Mouse (Mus musculus) right cerebral cortex, adult 2 months (tissue): Measurements from ENCODE around the gene Lrba.

Experiments used
- DNase-seq, 2 experiments: peaks; one replicate each; pipeline ENCODE4 v3.0.0; 2021 to 2022; ENCODE audit warnings: low spot score in 2 of 2

Lrba gene

DNA sequence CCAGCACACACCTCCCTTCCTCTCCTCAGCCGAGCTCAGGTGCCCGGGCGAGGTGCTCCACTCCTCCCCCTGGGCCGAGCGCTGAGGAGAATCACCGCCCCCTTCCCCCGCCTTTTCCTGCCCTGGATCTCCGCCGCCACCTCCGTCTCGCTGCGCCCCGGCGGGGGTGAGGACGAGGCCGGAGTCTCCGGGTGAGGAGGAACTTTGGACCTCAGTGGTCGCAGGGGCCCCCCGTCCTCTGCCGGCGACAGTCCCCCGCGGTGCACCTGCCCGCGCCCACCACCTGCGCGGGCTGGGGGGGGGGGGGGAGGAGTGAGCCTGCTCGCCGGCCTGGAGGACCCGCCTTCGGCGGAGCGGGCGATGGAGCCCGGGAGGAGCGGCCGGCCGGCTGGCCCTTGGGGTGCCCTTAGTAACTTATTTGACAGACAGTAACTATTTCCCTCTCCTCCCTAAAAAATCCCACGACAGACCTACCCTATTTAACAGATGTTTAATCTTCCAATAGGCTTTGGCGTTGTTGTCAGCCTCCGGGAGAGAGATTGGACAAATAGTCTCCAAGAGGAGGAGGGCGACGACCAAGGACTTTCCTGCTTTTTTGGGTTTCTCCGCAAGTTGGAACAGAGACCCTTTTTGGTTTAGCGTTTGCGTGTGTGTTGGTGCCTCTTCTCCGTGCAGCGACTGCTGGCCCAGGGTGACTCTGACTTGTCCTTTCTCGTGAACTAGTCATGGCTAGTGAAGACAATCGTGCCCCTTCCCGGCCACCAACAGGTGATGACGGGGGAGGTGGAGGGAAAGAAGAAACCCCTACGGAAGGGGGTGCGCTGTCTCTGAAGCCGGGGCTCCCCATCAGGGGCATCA, at the start of gene Lrba:
Lrba (plus strand) TSS at position 117 of the 858 bp plus-strand sequence.
- peak; percentile 67 to 72 for DNase-seq

DNA sequence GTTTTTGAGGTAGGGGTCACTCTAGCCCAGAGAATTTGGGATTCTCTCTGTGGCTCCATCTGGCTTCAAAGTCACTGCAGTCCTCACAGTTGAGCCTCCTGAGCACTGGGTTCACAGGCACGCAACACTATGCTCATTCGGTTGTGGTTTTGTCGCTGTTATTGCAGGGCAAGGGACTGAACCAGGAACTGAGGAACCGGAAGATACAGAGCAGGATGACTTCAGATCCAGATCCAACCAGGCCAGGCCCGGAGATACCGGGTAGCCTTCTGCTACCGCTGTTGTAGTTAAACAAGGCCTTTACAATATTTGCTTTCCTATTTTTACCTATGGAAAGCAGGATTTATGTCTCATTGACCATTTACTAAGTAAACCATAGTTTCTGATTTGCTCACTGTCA, 44.8 kb upstream of the Lrba start:
- no peak for DNase-seq

DNA sequence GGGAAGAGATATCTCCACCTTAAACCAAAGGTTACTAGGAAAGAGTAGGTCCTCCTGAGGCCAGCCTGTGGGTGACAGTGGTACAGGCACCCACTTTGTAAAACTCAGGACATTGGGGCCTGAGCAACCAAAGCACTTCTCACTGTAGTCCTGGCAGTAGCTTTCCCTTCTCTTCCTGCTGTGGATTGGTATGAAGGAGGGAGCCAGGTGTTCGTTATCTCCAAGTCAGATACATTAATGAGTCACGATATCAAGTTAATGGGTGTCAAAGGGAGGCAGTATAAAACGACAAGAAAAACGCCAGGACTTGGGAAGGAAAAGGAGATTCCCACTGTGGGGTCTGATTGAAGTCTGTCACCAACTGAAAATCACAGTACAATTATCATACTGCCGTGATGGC, 43.4 kb upstream of the Lrba start:
- no peak for DNase-seq

DNA sequence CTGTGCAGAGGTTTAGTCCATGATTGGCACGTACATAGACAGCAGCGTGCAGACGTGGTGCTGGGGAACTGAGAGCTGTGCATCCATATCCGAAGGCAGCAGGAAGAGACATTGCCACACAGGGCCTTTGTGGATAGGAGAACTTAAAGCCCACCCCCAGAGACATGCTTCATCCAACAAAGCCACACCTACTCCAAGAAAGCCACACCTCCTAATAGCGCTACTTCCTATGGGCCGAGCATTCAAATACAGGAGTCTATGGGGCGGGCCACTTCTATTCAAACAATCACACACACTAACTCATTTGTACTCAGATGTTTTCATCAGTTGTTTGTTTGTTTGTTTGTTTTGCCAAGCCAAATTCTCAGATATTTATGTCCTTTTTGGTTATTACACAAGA, 39.9 kb upstream of the Lrba start:
- no peak for DNase-seq

DNA sequence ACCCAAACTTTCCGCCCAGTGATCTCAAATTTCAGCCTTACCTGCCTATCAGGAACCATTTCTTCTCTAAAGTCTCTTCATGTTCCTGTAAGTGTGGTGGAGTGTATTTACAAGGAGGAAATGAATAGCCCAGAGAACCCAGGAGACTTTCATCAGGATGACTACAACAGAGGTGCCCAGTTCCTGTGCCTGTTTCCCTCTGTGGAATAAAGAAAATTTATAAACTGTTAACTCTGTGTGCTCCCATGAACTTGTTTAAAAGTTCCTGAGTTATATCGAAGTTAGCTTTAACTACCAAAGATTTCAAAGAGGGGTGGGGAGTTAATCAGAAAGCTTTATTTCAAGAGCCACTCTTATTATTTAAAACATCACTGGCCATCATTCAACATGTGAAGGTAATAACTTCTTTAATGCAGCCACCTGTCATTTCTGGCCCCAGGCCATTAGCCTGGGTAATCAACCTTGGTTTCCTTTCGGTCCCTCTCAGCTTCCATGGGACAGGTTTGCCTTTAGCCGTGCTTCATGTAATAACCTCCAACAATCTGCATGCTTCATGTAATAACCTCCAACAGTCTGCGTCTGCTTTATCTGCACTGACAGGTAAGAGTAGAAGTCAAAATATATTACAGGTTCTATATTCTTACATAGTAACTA, 36.6 kb upstream of the Lrba start:
- DNase-seq: no peak

DNA sequence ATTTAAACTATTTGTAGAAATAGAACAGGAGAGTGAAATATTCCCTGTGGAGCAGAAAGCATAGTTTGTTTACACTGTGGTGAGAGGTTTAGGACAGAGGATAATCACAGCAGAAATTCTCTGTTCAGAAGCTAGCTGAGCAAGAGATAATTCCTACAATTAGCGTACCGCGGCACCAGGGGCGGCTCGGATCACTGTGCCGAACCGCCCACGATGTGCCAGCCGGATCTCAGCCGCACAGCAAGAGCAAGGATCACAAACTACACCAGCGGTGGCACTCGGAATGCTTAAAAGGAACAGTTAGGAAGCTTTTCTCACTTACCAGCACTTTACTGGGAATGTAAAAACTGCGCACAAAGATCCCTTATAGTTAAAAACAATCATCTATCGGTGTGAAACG, 28.5 kb upstream of the Lrba start:
- DNase-seq: peak; percentile 10 to 22

DNA sequence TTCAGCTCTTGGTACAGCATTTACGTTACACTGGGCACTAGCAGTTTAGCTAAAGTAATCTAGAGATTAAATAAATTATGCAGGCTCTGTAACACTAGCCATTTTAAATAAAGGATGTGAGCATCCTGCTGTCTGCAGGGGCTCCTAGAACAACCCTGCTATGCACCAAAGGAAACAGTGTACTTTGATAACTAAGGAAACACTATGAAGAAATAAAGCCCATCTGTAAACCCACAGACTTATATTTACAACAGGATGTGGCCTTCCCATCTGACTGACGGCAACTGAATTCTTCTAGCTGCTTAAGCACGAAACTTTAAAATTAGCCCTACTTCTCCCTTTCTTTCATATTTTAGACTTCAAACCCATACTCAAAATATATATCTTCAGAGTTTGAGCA, 28.0 kb upstream of the Lrba start:
- no peak for DNase-seq

DNA sequence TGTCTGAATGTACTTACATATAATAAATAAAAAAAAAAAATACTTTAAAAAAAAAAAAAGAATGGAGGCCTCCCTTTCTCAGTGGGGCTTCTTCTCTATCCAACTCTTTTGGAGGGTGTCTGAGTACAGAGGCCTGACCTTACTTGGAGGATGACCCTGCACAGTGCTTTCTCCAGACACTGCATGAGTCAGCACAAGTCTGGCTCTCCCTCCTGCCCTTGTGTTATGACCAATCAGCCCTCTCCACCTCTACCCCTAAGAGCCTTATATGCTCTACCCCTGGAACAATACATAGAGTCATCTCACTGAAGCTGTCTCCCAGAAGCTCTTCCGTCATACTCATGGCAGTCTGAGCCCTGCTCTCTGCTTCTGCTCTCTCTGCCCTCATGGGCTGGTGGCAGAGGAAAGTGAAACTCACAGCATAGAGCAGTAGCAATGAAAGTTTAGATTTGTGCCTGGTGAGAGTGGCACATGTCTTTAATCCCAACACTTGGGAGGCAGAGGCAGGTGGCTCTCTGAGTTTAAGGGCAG, 22.8 kb upstream of the Lrba start:
- no peak for DNase-seq

DNA sequence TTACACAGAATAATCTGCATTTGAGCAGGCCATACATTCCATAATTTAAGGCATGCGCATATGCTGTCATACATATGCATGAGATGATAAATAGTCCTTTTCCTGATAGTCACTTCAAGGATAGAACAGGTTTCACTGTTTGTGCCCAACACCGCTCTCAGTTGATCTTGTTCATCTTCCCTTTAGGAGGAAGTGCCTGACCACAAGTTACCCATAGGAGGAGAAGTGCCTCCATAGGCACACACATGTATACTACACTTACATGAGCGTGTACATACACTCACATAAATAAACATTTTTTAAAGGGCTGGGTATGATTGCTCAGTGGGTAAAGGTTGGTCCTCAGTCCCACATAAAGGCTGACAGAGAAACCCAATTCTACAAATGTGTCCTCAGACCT, 22.0 kb upstream of the Lrba start:
- no peak for DNase-seq

DNA sequence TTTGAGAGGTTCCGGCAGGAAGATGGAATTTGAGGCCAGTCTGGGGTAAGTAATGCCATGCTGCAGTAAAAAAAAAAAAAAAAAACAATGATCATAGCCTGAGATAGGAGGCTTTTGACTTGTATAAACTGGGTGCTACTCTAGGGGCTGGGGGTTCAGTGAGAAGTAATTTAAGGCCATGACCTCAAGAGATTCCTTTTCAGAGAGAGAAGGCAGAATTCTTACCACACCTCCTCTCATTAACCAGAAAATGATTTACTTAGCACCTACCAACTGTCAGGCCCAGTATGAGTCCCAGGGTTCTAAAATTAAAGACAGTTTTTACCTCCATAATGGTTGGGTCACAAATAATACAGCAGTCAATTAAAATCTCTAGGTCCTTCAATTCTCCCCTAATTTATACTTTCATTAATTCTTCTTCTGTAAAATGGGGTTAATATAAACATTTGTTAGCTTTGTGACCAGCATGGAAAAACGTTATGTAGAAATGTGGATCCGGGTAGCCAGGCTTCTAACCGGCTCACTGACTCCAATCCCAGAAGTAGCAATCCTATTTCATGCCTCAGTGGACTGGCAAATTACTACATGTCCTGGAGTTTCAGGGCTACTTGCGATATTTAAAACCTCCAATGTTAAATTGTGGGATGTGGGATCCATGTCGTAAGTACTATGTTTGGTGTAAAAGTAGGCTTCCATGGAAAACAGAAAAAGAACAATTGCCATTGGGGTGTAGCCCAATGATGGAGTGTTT, 19.7 kb upstream of the Lrba start:
- DNase-seq: no peak

DNA sequence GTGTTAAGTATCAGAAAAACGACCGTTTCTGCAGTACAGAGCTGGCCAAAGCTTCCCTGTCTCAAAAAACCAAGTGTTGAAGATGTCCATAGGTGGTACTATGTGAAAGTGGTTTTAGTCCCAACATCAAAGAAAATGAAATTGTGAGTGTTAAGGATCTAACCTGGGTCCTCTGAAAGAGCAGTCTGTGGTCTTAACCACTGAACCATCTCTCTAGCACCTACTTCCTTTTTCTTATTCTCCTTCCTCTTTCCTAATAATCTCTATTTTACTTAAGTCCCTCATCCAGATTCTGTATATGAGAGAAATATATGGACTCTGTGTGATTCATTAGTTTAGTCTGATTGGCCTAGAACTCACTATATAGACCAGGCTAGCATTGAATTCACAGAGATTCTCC, 17.9 kb upstream of the Lrba start:
- no peak for DNase-seq

DNA sequence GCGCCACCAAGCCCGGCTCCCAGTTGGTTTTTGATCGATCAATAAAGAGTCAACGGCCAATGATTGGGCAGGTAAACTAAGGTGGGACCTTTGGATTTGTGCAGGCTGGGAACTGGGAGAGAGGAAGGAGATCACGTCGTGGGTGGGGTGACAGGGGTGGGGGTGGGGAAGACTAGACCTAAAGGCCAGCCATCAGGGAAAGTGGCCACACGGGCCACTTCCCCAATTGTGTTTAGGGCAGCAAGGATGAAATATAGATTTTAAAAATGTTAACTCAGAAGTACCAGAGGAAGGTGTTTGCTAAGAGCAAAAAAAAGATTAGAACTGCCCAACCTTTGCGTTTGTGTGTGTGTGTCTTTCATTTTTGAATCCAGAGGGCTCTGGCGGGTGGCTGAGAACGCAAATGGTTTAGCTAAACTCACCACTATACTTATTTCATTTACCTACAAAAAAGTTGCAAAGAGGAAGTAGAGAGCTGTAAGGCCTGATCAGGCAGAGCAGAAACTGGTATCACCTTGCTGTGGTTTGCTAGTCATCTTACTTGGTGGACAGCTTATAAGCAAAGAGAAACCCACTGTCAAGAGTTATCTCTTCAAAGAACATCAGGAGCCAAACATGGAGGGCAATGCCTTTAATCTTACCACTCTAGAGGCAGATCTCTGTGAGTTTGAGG, 14.1 kb upstream of the Lrba start:
- no peak for DNase-seq

DNA sequence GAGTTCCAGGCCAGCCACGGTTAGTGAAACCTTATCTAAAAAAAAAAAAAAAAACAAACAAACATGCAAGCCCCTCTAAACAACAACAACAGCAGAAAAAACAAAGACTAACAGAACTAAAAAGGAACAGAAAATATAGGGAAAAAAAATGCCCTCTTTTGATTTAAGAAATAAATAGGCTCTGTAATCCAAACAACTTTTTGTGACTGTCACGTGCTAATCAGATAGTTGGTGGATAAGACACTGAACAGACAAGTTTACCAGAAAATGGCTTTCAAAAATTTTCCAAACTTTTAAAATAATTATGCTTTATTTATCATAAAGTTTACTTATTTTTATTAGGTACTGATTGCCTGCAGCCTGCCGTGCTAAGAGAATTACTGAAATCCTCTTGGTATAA, 13.5 kb upstream of the Lrba start:
- DNase-seq: no peak

DNA sequence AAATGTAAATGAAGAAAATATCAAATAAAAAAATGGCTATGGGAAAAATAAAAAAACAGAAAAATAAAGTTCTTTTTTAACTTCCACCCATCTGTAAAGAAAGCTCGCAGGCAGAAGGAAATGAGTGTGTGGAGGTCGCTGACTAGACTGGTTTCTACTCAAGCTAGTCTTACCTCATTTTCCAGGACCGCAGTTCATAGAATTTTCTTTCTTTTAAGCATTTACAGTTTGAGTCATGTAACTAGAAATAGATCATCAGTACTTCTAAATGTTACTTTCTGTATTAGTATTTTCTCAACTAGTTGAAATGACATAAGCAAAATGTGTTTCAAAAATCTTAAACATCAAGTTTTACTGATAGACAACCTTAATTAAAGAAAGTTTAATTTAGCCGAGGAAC, 10.2 kb upstream of the Lrba start:
- DNase-seq: no peak

DNA sequence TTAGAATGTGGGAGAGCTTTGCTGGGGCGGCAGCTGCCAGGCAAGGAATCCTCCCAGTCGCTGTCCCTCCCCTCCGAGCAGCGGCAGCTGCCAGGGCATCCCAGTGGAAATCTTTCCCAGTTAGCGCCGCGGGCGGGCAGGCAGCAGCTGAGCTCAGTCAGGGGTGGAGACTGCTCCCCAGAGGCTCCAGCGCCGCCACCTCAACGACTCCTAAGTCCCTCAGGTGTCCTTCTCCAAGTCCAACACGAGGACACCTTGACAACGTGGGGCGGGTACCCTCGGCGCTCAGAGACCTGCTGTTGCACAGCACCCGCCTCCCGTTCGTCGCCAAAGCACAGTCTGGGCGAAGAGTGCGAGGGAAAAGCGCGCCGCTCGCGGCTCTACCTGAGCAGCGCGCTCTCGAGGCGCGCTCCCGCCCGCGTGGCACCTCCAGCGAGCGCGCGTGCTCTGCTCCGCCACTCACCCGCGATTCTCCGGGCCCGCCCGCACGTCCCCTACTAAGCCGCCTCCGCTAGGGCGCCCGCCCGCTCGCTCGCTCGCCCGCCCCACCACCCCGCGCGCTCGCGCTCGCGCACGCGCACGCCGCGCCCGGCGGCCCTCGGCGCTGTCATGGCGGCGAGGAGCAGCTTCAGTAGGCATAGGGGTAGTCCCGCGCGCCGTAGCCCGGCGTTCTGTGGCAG, 706 bp upstream of the Lrba start:
- peak; percentile 82 to 84 for DNase-seq

DNA sequence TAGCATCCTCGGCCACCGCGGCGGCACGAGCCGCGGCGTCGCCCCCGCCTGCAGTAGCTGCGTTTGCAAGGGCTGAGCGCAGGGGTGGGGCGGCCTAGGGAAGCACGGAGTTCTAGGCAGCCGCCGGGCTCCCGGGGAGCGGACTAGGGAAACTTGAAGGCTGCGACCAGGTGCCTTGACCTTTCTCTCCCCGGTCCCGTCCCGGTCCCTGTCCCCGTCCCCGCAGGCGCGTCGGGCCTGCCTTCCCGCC, 241 bp upstream of the Lrba start:
- no peak for DNase-seq

DNA sequence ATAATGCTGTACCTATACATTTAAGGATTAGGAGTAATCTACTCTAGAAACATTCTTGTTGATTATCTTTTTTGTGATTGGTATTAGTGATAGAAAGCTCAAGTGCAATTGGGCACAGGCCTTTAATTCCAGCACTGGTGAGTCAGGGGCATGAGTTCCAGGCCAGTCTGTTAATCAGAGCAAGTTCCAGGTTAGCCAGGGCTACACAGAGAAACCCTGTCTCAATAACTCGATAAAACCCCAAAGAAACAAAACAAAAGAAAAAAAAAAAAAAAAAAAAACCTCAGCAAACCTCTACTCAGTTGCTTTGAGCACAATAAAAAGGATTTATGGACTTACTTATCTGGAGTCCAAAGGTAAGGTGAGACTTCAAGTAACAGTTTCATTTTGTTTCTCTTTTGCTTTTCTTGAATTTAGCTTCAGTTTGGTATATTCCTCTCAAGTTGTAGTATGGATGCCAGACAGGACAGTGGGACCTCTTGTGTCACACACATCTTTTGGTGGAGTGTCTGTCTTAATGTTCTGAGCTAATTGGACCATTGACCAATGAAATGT, 7.1 kb downstream of the Lrba start:
- DNase-seq: no peak

DNA sequence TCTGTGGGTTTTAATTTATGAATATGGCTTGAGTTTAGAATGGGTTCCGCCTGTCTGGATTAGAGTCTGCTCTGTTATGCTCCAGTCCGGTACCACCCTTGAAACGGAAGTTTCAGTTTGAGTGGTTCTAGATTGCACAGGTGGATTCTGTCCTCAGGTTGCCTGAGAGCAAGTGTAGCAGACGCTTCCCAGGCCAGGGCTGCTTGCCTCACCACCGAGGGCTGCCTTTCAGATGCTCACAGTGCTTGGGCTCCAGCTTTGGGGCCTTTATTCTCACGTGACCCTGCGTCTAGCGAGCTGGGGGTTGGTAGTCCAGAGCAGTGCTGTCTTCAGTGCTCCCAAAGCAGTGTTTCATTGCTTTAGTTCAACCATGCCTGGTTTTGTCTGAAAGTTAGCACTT, 22.7 kb downstream of the Lrba start:
- DNase-seq: no peak

DNA sequence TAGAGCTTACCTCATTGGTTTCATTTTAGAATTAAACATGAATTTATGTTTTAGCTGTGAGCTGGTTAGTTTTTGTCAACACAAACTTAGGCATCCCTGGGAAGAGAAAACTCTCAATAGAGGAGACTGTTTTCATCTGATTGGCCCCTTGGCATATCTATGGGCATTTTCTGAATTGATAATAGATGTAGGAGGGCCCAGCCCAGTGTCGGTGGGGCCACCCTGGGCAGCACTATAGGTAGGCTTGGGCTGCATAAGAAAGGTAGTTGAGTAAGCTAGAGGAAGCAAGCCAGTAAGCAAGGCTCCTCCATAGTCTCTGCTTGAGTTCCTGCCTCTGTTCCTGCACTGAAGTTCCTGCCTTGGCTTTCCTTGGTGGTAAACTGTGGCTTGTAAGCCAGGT, 26.7 kb downstream of the Lrba start:
- no peak for DNase-seq

DNA sequence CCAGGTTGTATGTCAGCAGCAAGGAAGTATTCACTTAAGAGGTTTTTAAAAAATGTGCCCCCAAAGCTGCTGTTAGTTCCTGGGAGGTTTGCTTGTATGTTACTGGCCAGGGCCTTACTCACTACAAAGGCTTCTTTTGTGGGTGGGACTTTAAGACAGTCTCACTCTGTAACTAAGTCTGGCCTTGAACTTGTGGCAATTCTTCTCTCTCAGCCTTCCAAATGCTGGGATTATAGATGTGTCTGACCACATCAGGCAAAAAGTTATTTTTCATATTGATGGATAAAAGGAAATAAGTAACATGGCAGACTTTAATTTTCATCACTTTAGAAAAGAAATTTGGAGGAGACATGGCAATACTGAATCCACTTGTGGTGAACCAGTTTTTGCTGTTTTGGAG, 28.1 kb downstream of the Lrba start:
- DNase-seq: no peak

DNA sequence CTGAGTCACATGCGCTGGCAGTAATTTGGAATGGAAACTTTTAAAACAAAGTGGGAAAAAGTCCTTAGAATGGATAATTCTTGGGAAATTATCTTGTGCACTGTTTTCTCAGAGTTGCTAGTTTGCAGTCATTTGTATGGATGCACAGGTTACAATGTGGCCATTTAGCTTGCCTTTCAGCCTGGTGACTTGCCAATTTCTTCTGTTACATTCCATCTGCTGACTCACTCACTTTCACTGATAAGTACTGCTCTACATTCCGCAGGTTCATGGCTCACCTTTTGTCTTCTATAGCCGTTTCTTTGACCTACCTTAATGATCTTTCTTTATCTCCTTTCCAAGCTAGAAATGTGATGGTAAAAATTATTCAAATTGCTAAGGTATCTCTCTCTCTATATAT, 28.6 kb downstream of the Lrba start:
- DNase-seq: no peak
